6 mouse cellular contexts compared by ENCODE assay signal in the genomic region with DNA sequence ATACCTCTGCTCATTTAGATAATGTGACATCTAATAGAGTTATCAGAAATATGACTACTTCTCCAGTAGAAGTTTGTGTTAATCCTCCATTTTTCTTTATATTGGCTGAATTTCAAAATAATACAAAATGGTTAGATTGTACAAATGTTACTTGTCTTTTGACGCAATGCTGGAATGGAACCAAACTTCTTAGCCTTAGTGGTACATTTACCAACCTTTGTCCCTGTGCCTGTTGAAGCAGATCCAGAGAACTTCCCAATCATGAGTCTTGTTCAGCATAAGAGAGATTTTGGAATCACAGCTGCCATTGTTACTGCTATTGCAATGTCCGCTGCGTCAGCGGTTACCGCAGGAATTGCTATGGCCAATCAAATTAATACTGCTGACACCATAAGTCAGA. TPM values are rescaled to one million over a fixed set of nuclear protein-coding genes. Genes with fewer than 3 reads are reported as not detected.
A peak's percentile ranks its signal among the peaks of the same experiment; 100 is the strongest.
DNase-seq lines count a peak whose midpoint lies in the region; TF ChIP-seq lines count a peak whose summit lies in the region.
"Not testable (repeated sequence)": the region's sequence is repeated elsewhere in the genome, so short reads cannot be mapped to it uniquely, and the experiment has no call there.

No protein-coding gene starts in this region.

- TF ChIP-seq POLR2A in kidney, adult 2 months (IDR thresholded peaks at IDR 0.05; ENCODE audit: low read depth, low read length); testis, adult 2 months (IDR thresholded peaks at IDR 0.05; ENCODE audit: control insufficient read depth, low read depth, low read length): not testable (repeated sequence)

- peak; percentile 59 for DNase-seq in adipocyte (ENCODE audit: low spot score)
- DNase-seq in heart, adult 11 months, result peak; percentile 55
- DNase-seq in kidney, adult 2 months, result peak; percentile 57
- DNase-seq in kidney, adult 9 months, result peak; percentile 51
- DNase-seq in kidney, postnatal 36 days, result peak; percentile 7 to 18

- H3K27me3 ChIP-seq in kidney, adult 2 months (replicated peaks; ENCODE audit: control insufficient read depth, insufficient read depth, low read length); testis, adult 2 months (ENCODE audit: control insufficient read depth, insufficient read depth, low read length): not testable (repeated sequence)

- not testable (repeated sequence) for TF ChIP-seq CTCF in kidney, adult 2 months (conservative IDR thresholded peaks at IDR 0.05; ENCODE audit: insufficient read depth, insufficient read length, low read depth, low read length); testis, adult 2 months (IDR thresholded peaks at IDR 0.05; ENCODE audit: control insufficient read depth, insufficient read depth, insufficient replicate concordance, low read depth, low read length)

- not testable (repeated sequence) for H3K36me3 ChIP-seq in kidney, adult 2 months (ENCODE audit: control insufficient read depth, insufficient read depth, low read length); testis, adult 2 months (ENCODE audit: control insufficient read depth, insufficient read depth, low read length)

- 87% methylated on average over 5 of the region's 5 CpGs for WGBS in kidney, adult 2 months

- not testable (repeated sequence) for H3K27ac ChIP-seq in kidney, adult 2 months (ENCODE audit: insufficient read depth, low read depth, low read length); testis, adult 2 months (ENCODE audit: control insufficient read depth, insufficient read depth, low read depth, low read length)

- not testable (repeated sequence) for H3K4me1 ChIP-seq in kidney, adult 2 months (ENCODE audit: control insufficient read depth, insufficient read depth, low read length); testis, adult 2 months (ENCODE audit: control insufficient read depth, insufficient read depth, low read length)

- H3K4me3 ChIP-seq in kidney, adult 2 months (ENCODE audit: insufficient read depth, low read depth, low read length), result not testable (repeated sequence)
- H3K4me3 ChIP-seq in testis, adult 2 months (ENCODE audit: control insufficient read depth, low read depth, low read length), result peak overlapping the region; percentile 47

RNA-seq across cellular contexts. Expression of a gene that starts 43.8 kb away (rescaled TPM):
- polyA plus RNA-seq in kidney, adult 2 months (2012; rRNA removed), result 2.0 and 2.4 TPM in 2 replicates
- 15.1 and 17.4 TPM in 2 replicates for polyA plus RNA-seq in testis, adult 2 months (2012; rRNA removed)

RNA-seq across cellular contexts. Expression of a gene that starts 55.8 kb away (rescaled TPM):
- 37.1 and 41.6 TPM in 2 replicates for polyA plus RNA-seq in kidney, adult 2 months (2012; rRNA removed)
- 22.8 and 26.5 TPM in 2 replicates for polyA plus RNA-seq in testis, adult 2 months (2012; rRNA removed)
